Mouse (Mus musculus) cerebellum, adult 9-10 months (tissue): ENCODE results near the gene Gm10570.

Experiments used
- DNase-seq: peaks from one replicate; pipeline ENCODE4 v3.0.0; 2022

The Gm10570 gene

DNA sequence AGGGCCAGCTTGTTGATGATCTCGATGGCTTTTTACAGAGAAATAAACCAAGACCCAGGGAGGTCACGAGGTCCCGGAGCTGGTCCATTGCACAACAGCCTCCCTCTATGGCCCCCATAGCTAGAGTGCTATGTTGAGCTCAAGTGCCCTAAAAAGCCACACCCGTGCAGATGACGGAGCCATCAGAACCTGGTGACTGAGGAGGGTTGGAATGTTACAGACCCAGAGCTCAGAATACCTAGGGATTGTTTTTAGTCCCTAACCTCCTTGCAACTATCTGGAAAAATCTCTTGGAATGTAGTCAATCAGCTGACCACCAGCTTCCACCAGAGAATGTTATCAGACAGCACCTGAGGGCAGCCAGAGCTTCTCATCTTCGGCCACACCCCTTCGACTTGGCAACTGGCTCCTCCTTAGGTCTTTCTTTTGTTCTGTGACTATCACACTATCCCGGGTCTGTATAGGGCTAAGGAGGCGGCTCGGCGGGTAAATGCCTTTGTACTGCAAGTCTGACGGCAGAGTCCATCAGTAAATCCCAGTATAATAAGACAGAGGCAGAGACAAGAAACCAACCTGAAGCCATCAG lies 6.1 kb downstream of the Gm10570 start:
- DNase-seq = no peak

GRCm38 (mm10) chr4:130299629-130300018 lies 8.8 kb downstream of the Gm10570 start:
- DNase-seq = no peak

- DNase-seq = peak; percentile 85
Measured at GRCm38 (mm10) chr4:130298877-130299628, 9.4 kb downstream of the Gm10570 start.

- peak; percentile 72 for DNase-seq
Measured at GRCm38 (mm10) chr4:130297123-130297529, 11.3 kb downstream of the Gm10570 start.

DNA sequence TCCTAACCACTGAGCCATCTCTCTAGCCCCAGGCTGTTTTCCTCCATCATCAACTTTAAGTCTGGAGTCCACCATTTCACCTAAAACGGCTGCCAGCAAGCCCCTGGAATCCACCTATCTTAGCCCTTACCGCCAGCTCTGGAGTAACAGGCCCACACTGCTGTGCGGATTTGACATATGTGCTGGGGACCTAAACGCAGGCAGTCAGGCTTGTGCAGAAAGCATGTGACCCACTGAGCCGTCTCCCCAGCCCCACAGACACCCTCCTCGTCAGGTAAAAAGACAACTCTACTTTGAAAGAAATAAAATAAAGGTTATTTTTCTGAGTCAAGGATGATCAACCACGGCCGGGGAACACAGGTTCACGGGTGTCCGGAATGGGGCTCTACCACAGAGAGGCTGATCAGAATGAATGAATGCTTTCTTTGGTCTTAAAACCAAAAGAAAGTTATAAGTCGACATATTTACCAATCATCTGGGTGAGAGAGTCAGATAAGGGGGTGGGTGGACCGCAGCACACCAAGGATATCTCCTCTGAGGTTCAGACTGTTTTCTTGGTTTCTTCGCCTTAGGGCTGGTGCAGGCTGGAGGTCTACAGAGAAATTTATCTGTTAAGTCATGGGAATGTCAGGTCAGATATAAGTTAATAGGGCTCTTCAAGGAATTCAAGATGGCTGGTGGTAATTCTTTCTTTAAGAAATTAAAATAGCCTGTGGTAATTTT lies 12.1 kb downstream of the Gm10570 start:
- no peak for DNase-seq

DNA sequence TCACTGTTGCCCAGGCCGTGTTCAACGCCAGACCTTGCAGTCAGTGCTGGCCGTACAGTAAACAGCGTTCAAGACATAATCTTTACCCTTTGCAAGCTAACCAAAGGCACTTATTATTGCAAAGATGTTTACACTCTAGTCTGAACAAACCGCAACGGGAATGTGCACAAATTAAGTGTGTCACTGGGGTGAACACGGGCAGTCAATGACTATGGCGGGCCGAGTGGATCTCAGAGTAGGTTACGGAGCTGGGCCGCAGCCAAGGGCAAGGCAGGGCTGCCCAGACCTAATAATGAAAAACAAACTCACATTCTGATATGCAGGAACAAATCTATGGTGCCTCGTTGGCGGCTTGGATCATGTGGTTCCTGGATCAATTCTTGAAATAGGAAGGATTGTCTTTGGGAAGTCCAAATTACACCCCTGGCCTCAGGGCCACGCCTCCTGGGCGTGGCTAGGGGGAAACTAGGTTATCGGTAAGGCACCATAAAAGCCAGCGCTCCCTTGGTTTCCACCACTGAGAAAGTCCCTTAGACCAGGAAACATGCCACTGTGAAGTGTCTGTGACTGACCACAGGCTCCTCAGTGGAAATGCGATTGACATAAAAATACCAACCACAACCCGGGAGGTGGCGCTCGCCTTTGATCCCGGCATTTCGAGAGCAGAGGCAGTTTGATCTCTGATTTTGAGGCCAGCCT lies 13.3 kb downstream of the Gm10570 start:
- DNase-seq = no peak

GRCm38 (mm10) chr4:130294513-130294912 lies 14.0 kb downstream of the Gm10570 start:
- DNase-seq = no peak

DNA sequence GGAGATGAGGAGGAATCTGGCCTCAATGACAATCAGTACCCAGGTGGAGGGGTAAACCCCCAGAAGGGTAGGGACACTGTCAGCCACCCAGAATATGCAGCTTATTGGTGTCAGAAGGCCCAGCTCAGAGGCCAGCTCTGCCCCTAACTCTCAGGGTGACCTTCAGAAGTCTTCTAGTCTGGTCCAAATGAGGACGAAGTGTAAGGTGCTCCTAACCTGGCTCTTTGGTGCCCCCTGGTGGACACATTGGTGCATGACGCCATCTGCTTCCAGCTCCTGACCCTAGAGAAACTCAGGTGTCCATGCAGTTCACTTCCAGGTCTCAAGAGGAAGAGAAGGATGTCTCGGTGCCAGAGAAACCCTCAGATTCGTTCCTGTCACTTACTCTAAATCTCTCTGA lies 16.2 kb downstream of the Gm10570 start:
- peak; percentile 89 for DNase-seq

DNA sequence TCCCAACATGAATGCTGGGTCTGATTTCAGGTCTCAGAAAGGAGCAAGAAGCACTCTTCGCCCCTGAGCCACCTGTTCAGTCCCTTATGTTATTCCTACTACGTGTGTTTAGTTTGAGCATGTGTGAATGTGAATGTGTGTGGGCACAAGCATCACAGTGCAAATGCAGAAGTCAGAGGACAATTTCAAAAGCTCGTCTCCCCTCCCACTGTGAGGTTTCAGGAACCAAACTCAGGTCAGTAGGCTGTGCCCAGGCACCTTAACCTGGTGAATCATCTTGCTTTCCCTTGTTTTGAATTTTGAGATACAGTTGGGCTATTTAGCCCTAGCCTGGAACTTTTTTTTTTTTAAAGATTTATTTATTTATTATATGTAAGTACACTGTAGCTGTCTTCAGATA lies 18.6 kb downstream of the Gm10570 start:
- no peak for DNase-seq

DNA sequence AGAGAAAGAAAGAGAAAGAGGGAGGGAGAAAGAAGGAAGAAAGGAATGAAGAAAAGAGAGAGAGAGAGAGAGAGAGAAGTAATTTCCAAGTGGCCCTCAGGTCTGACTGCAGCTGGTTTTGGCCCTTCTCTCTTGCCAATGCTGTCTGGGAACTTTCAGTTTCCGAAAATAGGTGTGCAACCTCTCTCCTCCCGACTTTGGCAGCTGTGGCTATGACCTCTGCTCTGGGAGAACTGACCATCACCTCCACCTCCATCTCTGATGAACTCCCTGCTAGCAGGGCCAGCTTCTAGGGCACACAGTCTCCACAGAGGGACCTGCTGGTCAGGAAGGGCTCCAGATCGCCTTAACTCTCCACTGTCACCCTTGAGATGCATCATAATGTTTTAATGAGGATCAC lies 21.9 kb downstream of the Gm10570 start:
- no peak for DNase-seq

- DNase-seq = no peak
Measured at GRCm38 (mm10) chr4:130283826-130284225, 24.6 kb downstream of the Gm10570 start.

DNA sequence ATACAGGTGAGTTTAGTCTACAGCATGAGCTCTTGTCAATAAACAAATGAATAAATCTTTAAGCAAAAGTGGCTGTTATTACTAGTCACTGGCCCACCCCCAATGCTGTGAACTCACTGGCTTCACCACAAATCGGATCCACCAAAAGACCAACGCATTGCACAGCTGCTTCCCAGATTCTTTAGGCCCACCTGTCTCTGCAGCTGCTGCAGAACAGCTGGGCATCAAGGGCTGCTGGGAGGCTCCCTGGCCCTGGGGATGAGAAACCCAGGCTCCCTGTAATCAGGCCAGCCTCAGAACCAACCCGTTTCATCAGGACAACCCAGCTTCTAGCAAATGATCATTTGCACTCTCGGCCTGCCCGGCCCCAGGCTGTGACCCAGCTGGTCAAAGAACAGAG lies 25.6 kb downstream of the Gm10570 start:
- no peak for DNase-seq

GRCm38 (mm10) chr4:130279105-130279504 lies 29.4 kb downstream of the Gm10570 start, which contains the start of gene Serinc2:
Gene Serinc2 (minus strand): TSS chr4:130279205.
- no peak for DNase-seq

- peak; percentile 55 for DNase-seq
Measured at GRCm38 (mm10) chr4:130276573-130277176, 31.8 kb downstream of the Gm10570 start.

DNA sequence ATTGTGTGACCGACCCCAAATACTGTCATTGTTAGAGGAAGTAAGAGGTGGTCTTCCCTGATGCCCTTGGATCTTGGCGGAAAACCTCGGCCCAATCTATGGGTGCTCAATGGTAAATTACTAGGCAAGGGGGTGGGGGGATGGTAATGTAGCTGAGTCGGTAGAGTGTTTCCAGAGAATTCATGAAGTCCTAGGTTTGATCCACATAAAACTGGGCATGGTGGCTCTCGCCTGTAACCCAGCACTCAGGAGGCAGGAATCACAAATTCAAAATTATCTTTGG lies 32.7 kb downstream of the Gm10570 start:
- peak; percentile 40 for DNase-seq

DNA sequence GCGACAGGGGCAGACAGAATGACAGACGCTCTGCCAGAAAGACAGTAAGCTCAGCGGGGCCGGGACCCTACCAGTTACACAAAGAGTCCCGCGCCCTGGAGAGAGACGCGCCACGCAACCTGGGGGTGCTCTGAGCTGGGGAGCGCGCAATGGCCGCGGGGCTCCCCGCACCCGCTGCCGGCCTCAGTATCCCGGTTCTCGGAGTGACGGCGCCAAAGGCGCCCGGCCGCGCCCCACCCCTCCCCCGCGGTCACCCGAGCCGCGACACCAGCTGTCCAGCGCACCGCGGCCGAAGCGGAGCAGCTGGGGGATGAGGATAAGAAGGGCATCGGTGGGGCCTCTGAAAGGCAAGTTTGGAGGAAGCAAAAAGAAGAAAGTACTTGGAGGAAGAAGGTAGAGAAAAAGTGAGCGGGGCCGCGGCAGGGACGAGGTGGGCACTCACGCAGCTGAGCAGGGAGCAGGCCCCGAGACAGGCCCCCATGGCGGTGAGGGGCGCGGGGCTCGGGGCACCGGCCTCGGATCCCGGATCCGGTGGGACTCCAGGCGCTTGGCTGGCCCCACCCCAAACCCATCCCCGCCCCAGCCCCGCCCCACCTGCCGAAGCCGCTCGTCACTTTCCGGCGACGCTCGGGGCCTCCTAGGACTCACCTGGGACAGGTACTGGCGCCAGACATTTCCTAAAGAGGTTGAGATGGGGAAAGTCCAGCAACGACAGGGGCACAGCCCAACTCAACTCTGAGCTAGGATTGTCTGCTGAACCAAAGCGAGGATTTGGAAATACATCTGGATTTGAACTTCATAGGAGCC lies 33.3 kb downstream of the Gm10570 start:
- peak; percentile 73 for DNase-seq

DNA sequence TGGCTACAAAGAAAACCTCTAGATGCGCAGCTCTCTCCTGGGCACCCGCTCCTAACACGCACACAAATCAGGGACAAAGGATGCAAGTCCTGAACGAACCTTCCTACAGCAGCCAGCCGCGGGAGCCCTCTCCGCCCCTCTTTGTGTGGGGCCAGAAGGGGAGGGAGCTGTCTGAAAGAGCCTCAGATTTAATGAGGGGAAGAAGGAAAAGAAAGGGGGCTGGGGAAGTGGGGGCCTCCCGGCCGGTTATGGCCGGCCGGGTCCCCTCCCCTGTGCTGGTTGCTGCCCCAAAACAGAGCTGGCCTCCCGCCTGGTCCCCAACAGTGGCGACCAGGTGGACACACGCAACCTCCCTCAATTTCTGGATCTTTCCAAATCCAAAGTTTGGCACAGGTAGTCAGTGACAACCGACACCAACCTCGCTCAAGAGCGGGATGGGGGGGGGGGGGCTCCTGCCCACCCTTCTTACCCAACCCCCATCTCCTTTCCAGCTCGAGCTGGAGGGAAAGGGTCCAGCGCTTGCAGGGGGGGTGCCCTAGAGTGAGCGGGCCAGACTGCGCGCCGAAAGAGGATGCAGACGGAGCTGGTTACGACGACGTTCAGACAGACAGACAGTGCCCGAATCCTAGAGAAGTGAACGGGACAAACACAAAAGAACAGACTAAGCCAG lies 34.0 kb downstream of the Gm10570 start:
- peak; percentile 80 for DNase-seq

- DNase-seq = peak; percentile 82
Measured at GRCm38 (mm10) chr4:130273698-130274345, 34.7 kb downstream of the Gm10570 start.

- DNase-seq = no peak
Measured at GRCm38 (mm10) chr4:130270611-130271347, 37.7 kb downstream of the Gm10570 start.

DNA sequence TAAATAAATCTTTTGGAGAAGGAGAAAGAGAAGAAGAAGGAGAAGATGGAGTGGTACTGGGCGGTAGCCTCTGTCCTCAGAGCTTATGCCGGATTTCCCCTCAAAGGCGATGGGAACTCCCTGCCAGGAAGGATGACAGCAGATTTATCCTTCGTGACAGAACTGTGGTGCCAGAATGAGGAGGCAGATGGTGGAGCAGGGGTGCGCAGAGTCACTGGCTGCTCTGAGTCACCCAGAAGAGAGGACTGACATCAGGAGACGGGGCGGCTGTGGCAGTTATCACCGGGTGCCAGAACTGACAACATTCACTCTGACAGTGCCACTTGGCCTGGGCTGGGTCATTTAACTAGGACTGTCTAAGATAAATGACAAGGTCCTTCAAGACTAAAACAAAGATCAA lies 38.4 kb downstream of the Gm10570 start:
- peak; percentile 87 for DNase-seq
